Mouse (Mus musculus): ENCODE measurements at regions not wholly inside any gene's neighbourhood (a gene's known extent, or its start where the extent isn't known, plus 50 kb on each side); places are given as distances from the start of the nearest gene placed in this dataset.

- no peak overlapping the region for H3K27ac ChIP-seq (ENCODE audit: low read depth, low read length)
- no peak overlapping the region for H3K9ac ChIP-seq (ENCODE audit: low read depth, low read length)
- H3K9me3 ChIP-seq (ENCODE audit: control insufficient read depth, low read length) = no peaks in the 10 kb centered on the region
- no peak for ATAC-seq
- H3K4me3 ChIP-seq (ENCODE audit: low read length) = no peak overlapping the region
- no peaks in the 10 kb centered on the region for H3K36me3 ChIP-seq (ENCODE audit: control insufficient read depth, insufficient read depth, low read length)
- H3K4me2 ChIP-seq (ENCODE audit: low read length) = no peak overlapping the region
- 91% methylated on average over 4 of the region's 4 CpGs for WGBS
- H3K27me3 ChIP-seq (replicated peaks; ENCODE audit: control insufficient read depth, insufficient read depth, low read length) = no peaks in the 10 kb centered on the region
- H3K4me1 ChIP-seq (ENCODE audit: control insufficient read depth, insufficient read depth, low read depth, low read length) = no peaks in the 10 kb centered on the region
Observed at GRCm38 (mm10) chr2:133279275-133279674, 272.7 kb upstream of the Bmp2 start.

GRCm38 (mm10) chr2:133282692-133283091, 269.3 kb upstream of the Bmp2 start:
- ATAC-seq = no peak
- WGBS = 59% methylated on average over 5 of the region's 5 CpGs

GRCm38 (mm10) chr2:133283709-133284108, 268.2 kb upstream of the Bmp2 start:
- Histone ChIP-seq H3K36me3 (ENCODE audit: control insufficient read depth, insufficient read depth, low read length) (no peaks in the 10 kb centered on the region), H3K27ac (ENCODE audit: low read depth, low read length) (no peak overlapping the region), H3K27me3 (replicated peaks; ENCODE audit: control insufficient read depth, insufficient read depth, low read length) (no peaks in the 10 kb centered on the region), H3K9ac (ENCODE audit: low read depth, low read length) (no peak overlapping the region), H3K4me2 (ENCODE audit: low read length) (no peak overlapping the region), H3K9me3 (ENCODE audit: control insufficient read depth, low read length) (no peaks in the 10 kb centered on the region), H3K4me3 (ENCODE audit: low read length) (no peak overlapping the region), H3K4me1 (ENCODE audit: control insufficient read depth, insufficient read depth, low read depth, low read length) (no peaks in the 10 kb centered on the region)
- ATAC-seq = no peak
- WGBS = 67% methylated on average over 1 of the region's 1 CpGs

More at GRCm38 (mm10) chr2:133282692-133283091, 269.3 kb upstream of the Bmp2 start:
- Histone ChIP-seq H3K9ac (ENCODE audit: low read depth, low read length) (no peak overlapping the region), H3K27ac (ENCODE audit: low read depth, low read length) (no peak overlapping the region), H3K36me3 (ENCODE audit: control insufficient read depth, insufficient read depth, low read length) (no peaks in the 10 kb centered on the region), H3K4me3 (ENCODE audit: low read length) (no peak overlapping the region), H3K9me3 (ENCODE audit: control insufficient read depth, low read length) (no peaks in the 10 kb centered on the region), H3K4me1 (ENCODE audit: control insufficient read depth, insufficient read depth, low read depth, low read length) (no peaks in the 10 kb centered on the region), H3K27me3 (replicated peaks; ENCODE audit: control insufficient read depth, insufficient read depth, low read length) (no peaks in the 10 kb centered on the region), H3K4me2 (ENCODE audit: low read length) (no peak overlapping the region)

- no peaks in the 10 kb centered on the region for H3K27me3 ChIP-seq (replicated peaks; ENCODE audit: control insufficient read depth, insufficient read depth, low read length)
- H3K27ac ChIP-seq (ENCODE audit: low read depth, low read length) = no peak overlapping the region
- no peaks in the 10 kb centered on the region for H3K4me1 ChIP-seq (ENCODE audit: control insufficient read depth, insufficient read depth, low read depth, low read length)
- H3K36me3 ChIP-seq (ENCODE audit: control insufficient read depth, insufficient read depth, low read length) = no peaks in the 10 kb centered on the region
- no peak overlapping the region for H3K4me2 ChIP-seq (ENCODE audit: low read length)
- H3K4me3 ChIP-seq (ENCODE audit: low read length) = no peak overlapping the region
- H3K9me3 ChIP-seq (ENCODE audit: control insufficient read depth, low read length) = no peaks in the 10 kb centered on the region
- ATAC-seq = no peak
- H3K9ac ChIP-seq (ENCODE audit: low read depth, low read length) = no peak overlapping the region
- WGBS = 61% methylated on average over 7 of the region's 7 CpGs
Observed at GRCm38 (mm10) chr2:133294136-133294535, 257.8 kb upstream of the Bmp2 start.

- Histone ChIP-seq H3K4me2 (ENCODE audit: low read length) (no peak overlapping the region), H3K4me3 (ENCODE audit: low read length) (no peak overlapping the region), H3K4me1 (ENCODE audit: control insufficient read depth, insufficient read depth, low read depth, low read length) (no peaks in the 10 kb centered on the region), H3K27me3 (replicated peaks; ENCODE audit: control insufficient read depth, insufficient read depth, low read length) (no peaks in the 10 kb centered on the region), H3K9ac (ENCODE audit: low read depth, low read length) (no peak overlapping the region), H3K27ac (ENCODE audit: low read depth, low read length) (no peak overlapping the region), H3K9me3 (ENCODE audit: control insufficient read depth, low read length) (no peaks in the 10 kb centered on the region), H3K36me3 (ENCODE audit: control insufficient read depth, insufficient read depth, low read length) (no peaks in the 10 kb centered on the region)
- ATAC-seq = no peak
- 61% methylated on average over 3 of the region's 3 CpGs for WGBS
Observed at GRCm38 (mm10) chr2:133305936-133306335, 246.0 kb upstream of the Bmp2 start.

- Histone ChIP-seq H3K4me1 (ENCODE audit: control insufficient read depth, insufficient read depth, low read depth, low read length) (no peaks in the 10 kb centered on the region), H3K36me3 (ENCODE audit: control insufficient read depth, insufficient read depth, low read length) (no peaks in the 10 kb centered on the region), H3K9ac (ENCODE audit: low read depth, low read length) (no peak overlapping the region), H3K4me2 (ENCODE audit: low read length) (no peak overlapping the region), H3K27ac (ENCODE audit: low read depth, low read length) (no peak overlapping the region), H3K27me3 (replicated peaks; ENCODE audit: control insufficient read depth, insufficient read depth, low read length) (no peaks in the 10 kb centered on the region), H3K4me3 (ENCODE audit: low read length) (no peak overlapping the region), H3K9me3 (ENCODE audit: control insufficient read depth, low read length) (no peaks in the 10 kb centered on the region)
- WGBS = 52% methylated on average over 1 of the region's 1 CpGs
- no peak for ATAC-seq
Observed at GRCm38 (mm10) chr2:133311001-133311400, 241.0 kb upstream of the Bmp2 start.

GRCm38 (mm10) chr2:133326290-133327050, 225.5 kb upstream of the Bmp2 start:
- ATAC-seq = peak; percentile 56; the same call in 1 of the 2 replicates
- Histone ChIP-seq H3K4me1 (ENCODE audit: control insufficient read depth, insufficient read depth, low read depth, low read length) (no peaks in the 10 kb centered on the region), H3K36me3 (ENCODE audit: control insufficient read depth, insufficient read depth, low read length) (no peaks in the 10 kb centered on the region), H3K4me2 (ENCODE audit: low read length) (no peak overlapping the region), H3K9me3 (ENCODE audit: control insufficient read depth, low read length) (no peaks in the 10 kb centered on the region), H3K4me3 (ENCODE audit: low read length) (no peak overlapping the region), H3K27ac (ENCODE audit: low read depth, low read length) (no peak overlapping the region), H3K27me3 (replicated peaks; ENCODE audit: control insufficient read depth, insufficient read depth, low read length) (no peaks in the 10 kb centered on the region), H3K9ac (ENCODE audit: low read depth, low read length) (no peak overlapping the region)
- 26% methylated on average over 6 of the region's 6 CpGs for WGBS

GRCm38 (mm10) chr2:133327653-133328052, 224.3 kb upstream of the Bmp2 start:
- Histone ChIP-seq H3K27me3 (replicated peaks; ENCODE audit: control insufficient read depth, insufficient read depth, low read length) (no peaks in the 10 kb centered on the region), H3K9me3 (ENCODE audit: control insufficient read depth, low read length) (no peaks in the 10 kb centered on the region), H3K4me2 (ENCODE audit: low read length) (no peak overlapping the region), H3K27ac (ENCODE audit: low read depth, low read length) (no peak overlapping the region), H3K36me3 (ENCODE audit: control insufficient read depth, insufficient read depth, low read length) (no peaks in the 10 kb centered on the region), H3K4me3 (ENCODE audit: low read length) (no peak overlapping the region), H3K9ac (ENCODE audit: low read depth, low read length) (no peak overlapping the region), H3K4me1 (ENCODE audit: control insufficient read depth, insufficient read depth, low read depth, low read length) (no peaks in the 10 kb centered on the region)
- WGBS = 49% methylated on average over 2 of the region's 2 CpGs
- ATAC-seq = no peak

- no peaks in the 10 kb centered on the region for H3K27me3 ChIP-seq (replicated peaks; ENCODE audit: control insufficient read depth, insufficient read depth, low read length)
- H3K36me3 ChIP-seq (ENCODE audit: control insufficient read depth, insufficient read depth, low read length) = no peaks in the 10 kb centered on the region
- ATAC-seq = no peak
- WGBS = 86% methylated on average over 9 of the region's 9 CpGs
- H3K4me3 ChIP-seq (ENCODE audit: low read length) = no peak overlapping the region
- no peak overlapping the region for H3K27ac ChIP-seq (ENCODE audit: low read depth, low read length)
- no peaks in the 10 kb centered on the region for H3K9me3 ChIP-seq (ENCODE audit: control insufficient read depth, low read length)
- H3K4me2 ChIP-seq (ENCODE audit: low read length) = no peak overlapping the region
- H3K9ac ChIP-seq (ENCODE audit: low read depth, low read length) = no peak overlapping the region
- H3K4me1 ChIP-seq (ENCODE audit: control insufficient read depth, insufficient read depth, low read depth, low read length) = no peaks in the 10 kb centered on the region
Observed at GRCm38 (mm10) chr2:133336177-133336901, 215.6 kb upstream of the Bmp2 start.
